Mouse (Mus musculus) hindbrain, embryonic 13.5 days (tissue): Measurements from ENCODE around the gene Pcmtd2. TPM values are rescaled to one million over a fixed set of nuclear protein-coding genes. Genes with fewer than 3 reads are reported as not detected.

Experiments used
- ATAC-seq: fragments of 200-750 bp; cut with Nextera tagmentation; 2 replicates; pipeline ENCODE4 v1.8.0; 2017; ENCODE audit warnings: moderate TSS enrichment; ENCODE audit not compliant: low FRiP score
- H3K27ac ChIP-seq: fragments of 300-500 bp; sonication (generic); 2 replicates; pipeline ENCODE4 v1.5.1; 2015; ENCODE audit warnings: inconsistent platforms, mild to moderate bottlenecking, moderate library complexity
- H3K27me3 ChIP-seq: fragments of 300-500 bp; sonication (generic); 2 replicates; pipeline ENCODE4 v1.6.1; 2015; ENCODE audit warnings: mild to moderate bottlenecking, inconsistent platforms
- H3K36me3 ChIP-seq: fragments of 300-500 bp; sonication (generic); 2 replicates; pipeline ENCODE4 v1.6.1; 2015; ENCODE audit warnings: mild to moderate bottlenecking, inconsistent platforms
- H3K4me1 ChIP-seq: fragments of 300-500 bp; sonication (generic); replicated peaks from 2 replicates; pipeline ENCODE4 v1.6.1; 2015; ENCODE audit warnings: inconsistent platforms
- H3K4me2 ChIP-seq: fragments of 300-500 bp; sonication (generic); 2 replicates; pipeline ENCODE4 v1.6.1; 2015; ENCODE audit warnings: inconsistent platforms, mild to moderate bottlenecking, moderate library complexity
- H3K4me3 ChIP-seq: fragments of 300-500 bp; sonication (generic); 2 replicates; pipeline ENCODE4 v1.5.1; 2015; ENCODE audit warnings: mild to moderate bottlenecking, inconsistent platforms
- H3K9ac ChIP-seq: fragments of 300-500 bp; sonication (generic); 2 replicates; pipeline ENCODE4 v1.6.1; 2015; ENCODE audit warnings: mild to moderate bottlenecking, inconsistent platforms
- H3K9me3 ChIP-seq: fragments of 300-500 bp; sonication (generic); 2 replicates; pipeline ENCODE4 v1.6.1; 2016; ENCODE audit warnings: inconsistent platforms
- WGBS: fragments of 180-500 bp; shearing (Covaris S2); methylation state at CpG from one replicate; pipeline ENCODE4 v1.1.7; 2015; 5-methylcytosine and 5-hydroxymethylcytosine counted together
- polyA plus RNA-seq: library from polyadenylated mRNA; unstranded; fragments of >200 nt; fragmentation: Nextera tagmentation; extraction: Ambion mirVana; gene quantifications from 2 replicates; pipeline ENCODE4 v1.2.1, GENCODE M21; 2015

Pcmtd2 gene
- polyA plus RNA-seq, 1 experiment from 2014 or later = 35.0 TPM

- Histone ChIP-seq H3K4me2 (no peak overlapping the region), H3K27ac (no peak overlapping the region), H3K9me3 (no peaks in the 10 kb centered on the region), H3K9ac (no peak overlapping the region), H3K4me3 (no peak overlapping the region), H3K4me1 (peaks cover 34% of the 10 kb centered on the region), H3K27me3 (no peaks in the 10 kb centered on the region), H3K36me3 (peaks cover 27% of the 10 kb centered on the region)
- ATAC-seq = no peak
- 63% methylated on average over 5 of the region's 5 CpGs for WGBS
Measured at GRCm38 (mm10) chr2:181866931-181867330, 29.3 kb downstream of the Pcmtd2 start.

DNA sequence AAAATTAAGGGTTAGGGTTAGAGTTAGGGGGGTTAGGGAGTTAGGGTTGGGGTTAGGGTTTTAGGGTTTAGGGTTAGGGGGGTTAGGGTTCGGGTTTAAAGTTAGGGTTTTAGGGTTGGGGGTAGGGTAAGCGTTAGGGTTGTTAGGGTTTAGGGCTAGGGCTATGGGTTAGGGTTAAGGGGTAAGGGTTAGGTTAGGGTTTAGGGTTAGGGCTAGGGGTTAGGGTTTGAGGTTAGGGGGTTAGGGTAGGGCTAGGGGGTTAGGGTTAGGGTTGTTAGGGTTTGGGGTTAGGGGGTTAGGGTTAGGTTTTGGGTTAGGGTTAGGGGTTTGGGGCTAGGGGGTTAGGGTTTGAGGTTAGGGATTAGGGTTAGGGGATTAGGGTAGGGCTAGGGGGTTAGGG is 33.4 kb downstream of the Pcmtd2 start:
- H3K4me3 ChIP-seq = no peak overlapping the region
- 90% methylated on average over 2 of the region's 2 CpGs for WGBS
- peaks cover 40% of the 10 kb centered on the region for H3K36me3 ChIP-seq
- no peaks in the 10 kb centered on the region for H3K27me3 ChIP-seq
- no peak overlapping the region for H3K9ac ChIP-seq
- no peak overlapping the region for H3K4me2 ChIP-seq
- H3K4me1 ChIP-seq = peaks cover 12% of the 10 kb centered on the region
- no peak overlapping the region for H3K27ac ChIP-seq
- no peaks in the 10 kb centered on the region for H3K9me3 ChIP-seq
- ATAC-seq = no peak

DNA sequence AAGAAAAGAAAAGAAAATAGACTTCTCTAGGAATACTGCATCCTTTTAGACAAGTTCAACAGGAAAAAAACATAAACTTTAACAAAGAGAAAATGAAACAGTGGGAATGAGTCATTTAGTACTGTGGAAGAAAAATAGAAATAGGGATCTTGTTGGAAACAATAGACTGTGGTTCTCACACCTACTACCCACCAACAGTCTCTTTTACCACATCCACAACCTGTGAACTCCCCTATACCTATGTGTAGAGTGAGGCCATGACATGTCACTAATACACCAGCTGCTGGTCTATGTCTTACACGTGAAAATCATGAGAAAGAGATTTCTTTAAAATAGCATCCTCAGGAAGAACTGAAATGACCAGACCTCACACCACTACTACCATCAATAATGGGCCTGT is 41.2 kb downstream of the Pcmtd2 start:
- Histone ChIP-seq H3K4me2 (no peak overlapping the region), H3K9ac (no peak overlapping the region), H3K4me3 (no peak overlapping the region), H3K4me1 (no peaks in the 10 kb centered on the region), H3K27me3 (no peaks in the 10 kb centered on the region), H3K27ac (no peak overlapping the region), H3K9me3 (no peaks in the 10 kb centered on the region), H3K36me3 (peaks cover 22% of the 10 kb centered on the region)
- ATAC-seq = no peak
- 74% methylated on average over 1 of the region's 1 CpGs for WGBS

DNA sequence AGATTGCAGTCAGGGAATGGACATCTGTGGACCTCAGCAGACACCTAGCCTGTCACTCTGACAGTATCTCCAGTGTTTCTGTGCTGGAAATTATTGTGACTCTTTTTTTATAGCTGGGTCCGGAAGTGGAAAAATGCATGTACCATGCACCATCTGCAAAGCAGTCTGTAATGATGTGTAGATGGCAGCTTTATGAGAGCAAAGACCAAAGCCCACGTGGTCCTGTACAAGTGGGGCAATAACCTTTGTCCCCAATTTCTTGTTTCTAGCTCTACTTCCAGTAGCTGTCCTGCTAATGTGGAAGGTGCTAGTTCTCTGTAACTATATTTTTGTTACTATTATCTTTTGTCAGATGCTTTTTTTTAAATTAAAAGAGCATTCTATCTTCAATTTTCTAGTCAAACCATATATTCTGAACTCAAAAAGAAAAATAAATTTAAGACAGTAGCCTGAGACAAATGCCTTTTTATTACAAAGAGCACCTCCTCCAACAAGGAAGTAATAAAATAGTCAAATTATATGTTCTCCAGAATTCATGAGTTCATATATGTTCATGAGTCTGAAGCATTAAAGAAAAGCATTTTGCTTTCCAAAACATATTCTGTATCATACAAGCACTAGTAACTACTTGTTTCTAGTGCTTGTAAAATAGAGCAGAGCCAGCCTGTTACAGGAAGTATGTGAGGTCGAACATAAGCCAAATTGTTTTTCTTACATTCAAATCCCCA is 45.5 kb downstream of the Pcmtd2 start:
- no peak for ATAC-seq
- Histone ChIP-seq H3K36me3 (0 out of 2 replicates have a peak, but pooled peaks cover 12% of the 10 kb centered on the region), H3K4me2 (no peak overlapping the region), H3K4me3 (no peak overlapping the region), H3K27ac (no peak overlapping the region), H3K9me3 (no peaks in the 10 kb centered on the region), H3K9ac (no peak overlapping the region), H3K4me1 (no peaks in the 10 kb centered on the region), H3K27me3 (no peaks in the 10 kb centered on the region)
- 87% methylated on average over 3 of the region's 3 CpGs for WGBS

Other genes starting within 250 kb of the Pcmtd2 start
- 63.7 and 67.7 TPM in 2 replicates for gene Prpf6, start 246.0 kb upstream of the Pcmtd2 start, polyA plus RNA-seq
- 68.0 and 74.1 TPM in 2 replicates for gene Zfp512b, start 245.1 kb upstream of the Pcmtd2 start, polyA plus RNA-seq
- gene Samd10, start 238.6 kb upstream of the Pcmtd2 start, polyA plus RNA-seq = 169 and 175 TPM in 2 replicates
- gene Gm29797, start 180.8 kb upstream of the Pcmtd2 start, polyA plus RNA-seq = 0.27 TPM in 1 of 2 replicates, not detected in the other
- 19.1 and 20.2 TPM in 2 replicates for gene Sox18, start 166.2 kb upstream of the Pcmtd2 start, polyA plus RNA-seq
- gene Tcea2, start 157.5 kb upstream of the Pcmtd2 start, polyA plus RNA-seq = 36.0 and 42.4 TPM in 2 replicates
- 43.6 and 44.4 TPM in 2 replicates for gene Rgs19, start 143.9 kb upstream of the Pcmtd2 start, polyA plus RNA-seq
- gene Lkaaear1, start 139.4 kb upstream of the Pcmtd2 start, polyA plus RNA-seq = not detected in 2 replicates
- 79.2 and 83.9 TPM in 2 replicates for gene Oprl1, start 122.8 kb upstream of the Pcmtd2 start, polyA plus RNA-seq
- gene Myt1, start 74.5 kb upstream of the Pcmtd2 start, polyA plus RNA-seq = 35.0 and 36.2 TPM in 2 replicates
- gene Polr3k, start 26.5 kb downstream of the Pcmtd2 start, polyA plus RNA-seq = 88.9 and 91.7 TPM in 2 replicates
- not detected in 2 replicates for gene Gm14496, start 153.3 kb downstream of the Pcmtd2 start, polyA plus RNA-seq